Mouse (Mus musculus) limb, embryonic 14.5 days (tissue): ENCODE data around the gene Cabp4. TPM values are rescaled to one million over a fixed set of nuclear protein-coding genes. Genes with fewer than 3 reads are reported as not detected.

Experiments used
- ATAC-seq: fragments of 200-750 bp; cut with Nextera tagmentation; 2 replicates; pipeline ENCODE4 v1.8.0; 2017; ENCODE audit warnings: low read depth, moderate number of reproducible peaks, moderate TSS enrichment; ENCODE audit not compliant: low FRiP score
- DNase-seq: peaks from one replicate; pipeline ENCODE4 v3.0.0-alpha.2; 2015; ENCODE audit warnings: low spot score
- H3K27ac ChIP-seq: fragments of 300-500 bp; sonication (generic); replicated peaks from 2 replicates; pipeline ENCODE4 v1.5.1; 2014; ENCODE audit warnings: low read depth, mild to moderate bottlenecking, low read length, moderate library complexity, mixed read lengths
- H3K27me3 ChIP-seq: fragments of 300-500 bp; sonication (generic); 2 replicates; pipeline ENCODE4 v1.6.1; 2014; ENCODE audit warnings: low read length, mixed read lengths; ENCODE audit not compliant: control insufficient read depth, insufficient read depth
- H3K36me3 ChIP-seq: fragments of 300-500 bp; sonication (generic); 2 replicates; pipeline ENCODE4 v1.6.1; 2014; ENCODE audit warnings: mild to moderate bottlenecking, low read length, moderate library complexity, mixed read lengths; ENCODE audit not compliant: control insufficient read depth, insufficient read depth
- H3K4me1 ChIP-seq: fragments of 300-500 bp; sonication (generic); 2 replicates; pipeline ENCODE4 v1.6.1; 2014; ENCODE audit warnings: antibody characterized with exemption, low read length, mixed read lengths; ENCODE audit not compliant: control insufficient read depth, insufficient read depth
- H3K4me2 ChIP-seq: fragments of 300-500 bp; sonication (generic); replicated peaks from 2 replicates; pipeline ENCODE4 v1.6.1; 2014; ENCODE audit warnings: low read depth, mild to moderate bottlenecking, low read length, moderate library complexity; ENCODE audit not compliant: severe bottlenecking
- H3K4me3 ChIP-seq: fragments of 300-500 bp; sonication (generic); replicated peaks from 2 replicates; pipeline ENCODE4 v1.5.1; 2014; ENCODE audit warnings: low read length
- H3K9ac ChIP-seq: fragments of 300-500 bp; sonication (generic); 2 replicates; pipeline ENCODE4 v1.6.1; 2014; ENCODE audit warnings: mild to moderate bottlenecking, low read depth, low read length, moderate library complexity; ENCODE audit not compliant: severe bottlenecking
- H3K9me3 ChIP-seq: fragments of 300-500 bp; sonication (generic); 2 replicates; pipeline ENCODE4 v1.6.1; 2016; ENCODE audit warnings: low read length; ENCODE audit not compliant: control insufficient read depth
- POLR2A ChIP-seq: fragments of 200-500 bp; IDR thresholded peaks from 2 replicates; pipeline ENCODE4 v1.8.0; 2012; ENCODE audit warnings: inconsistent platforms, mild to moderate bottlenecking, moderate library complexity, borderline replicate concordance; ENCODE audit not compliant: insufficient read depth, insufficient read length; ENCODE audit errors: extremely low read depth
- WGBS: fragments of 180-500 bp; shearing (Covaris S2); extraction: QIAGEN DNeasy Blood & Tissue Kit; methylation state at CpG from one replicate; pipeline ENCODE4 v1.1.7; 2014; 5-methylcytosine and 5-hydroxymethylcytosine counted together
- polyA plus RNA-seq, 2 experiments: library from polyadenylated mRNA; depleted of rRNA in 1 of 2; stranded (reverse) in 1 of 2; unstranded in 1 of 2; fragments of >200 nt; fragmentation: Nextera tagmentation in 1 of 2; extraction: Ambion mirVana in 1 of 2; gene quantifications; 2 replicates each; pipeline versions ENCODE4 v1.2.1 to v1.2.3; 2012 to 2014

Gene Cabp4
- polyA plus RNA-seq, 2 experiments: 0.05 to 0.10 TPM

DNA sequence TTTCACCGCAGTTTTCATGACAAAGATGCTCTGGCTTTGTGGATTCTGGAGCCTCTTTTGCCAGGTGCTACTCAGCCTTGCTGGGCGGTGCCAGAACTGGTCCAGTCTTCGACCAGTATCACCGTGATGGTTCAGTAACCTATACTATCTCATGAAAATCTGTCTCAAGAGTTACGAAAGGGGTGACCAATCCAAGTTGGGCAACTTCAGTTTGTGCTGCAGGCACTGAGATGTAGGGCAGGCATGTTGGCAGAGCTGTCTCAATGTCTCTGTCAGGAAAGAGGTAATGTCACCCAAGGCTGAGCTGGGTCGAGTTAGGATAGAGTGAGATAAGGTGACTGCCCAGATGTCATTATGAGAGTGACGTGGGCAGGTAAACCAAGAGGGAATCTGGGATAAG is 36.6 kb upstream of the Cabp4 start:
- H3K9ac ChIP-seq: no peak overlapping the region
- H3K9me3 ChIP-seq: no peaks in the 10 kb centered on the region
- TF ChIP-seq POLR2A: no peak
- no peak overlapping the region for H3K4me3 ChIP-seq
- 87% methylated on average over 7 of the region's 7 CpGs for WGBS
- H3K36me3 ChIP-seq: no peaks in the 10 kb centered on the region
- H3K4me2 ChIP-seq: no peak overlapping the region
- H3K4me1 ChIP-seq: peaks cover 4% of the 10 kb centered on the region; the same call in 1 of the 2 replicates
- no peak overlapping the region for H3K27ac ChIP-seq
- no peak for ATAC-seq
- DNase-seq: no peak
- no peaks in the 10 kb centered on the region for H3K27me3 ChIP-seq

DNA sequence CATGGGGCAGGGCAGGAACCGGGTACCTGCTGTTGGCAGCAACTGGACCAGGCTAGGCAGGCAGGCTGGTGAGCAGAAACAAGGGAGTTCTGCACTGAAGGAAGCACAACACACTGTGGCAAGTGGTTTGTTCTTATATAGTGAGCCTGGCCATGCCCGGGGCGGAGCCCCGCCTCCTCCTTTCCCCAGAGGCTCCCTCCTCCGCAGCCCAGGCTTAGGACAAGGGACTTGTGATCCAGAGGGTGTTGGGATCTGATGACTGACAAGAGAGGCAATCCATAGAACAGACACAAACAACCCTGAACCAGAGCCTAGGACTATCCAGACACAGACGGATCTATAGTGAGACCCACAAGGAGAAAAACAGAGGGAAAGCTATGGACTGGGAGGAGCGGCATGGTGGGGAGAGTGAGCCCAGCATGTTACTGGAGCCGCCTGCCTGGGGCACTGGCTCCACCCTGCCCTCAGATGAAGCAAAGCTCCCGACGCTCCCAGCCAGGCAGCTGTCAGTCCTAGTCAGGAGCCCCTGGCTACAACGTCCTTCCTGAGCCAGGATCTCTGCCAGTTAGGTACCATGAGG is 31.6 kb upstream of the Cabp4 start, which contains the start of gene Carns1:
Gene Carns1, minus strand, starts transcription at position 112 of the 580 bp plus-strand sequence.
- no peak within 1 kb of the TSS for H3K27ac ChIP-seq
- peak; percentile 61; the same call in 1 of the 2 replicates for ATAC-seq

DNA sequence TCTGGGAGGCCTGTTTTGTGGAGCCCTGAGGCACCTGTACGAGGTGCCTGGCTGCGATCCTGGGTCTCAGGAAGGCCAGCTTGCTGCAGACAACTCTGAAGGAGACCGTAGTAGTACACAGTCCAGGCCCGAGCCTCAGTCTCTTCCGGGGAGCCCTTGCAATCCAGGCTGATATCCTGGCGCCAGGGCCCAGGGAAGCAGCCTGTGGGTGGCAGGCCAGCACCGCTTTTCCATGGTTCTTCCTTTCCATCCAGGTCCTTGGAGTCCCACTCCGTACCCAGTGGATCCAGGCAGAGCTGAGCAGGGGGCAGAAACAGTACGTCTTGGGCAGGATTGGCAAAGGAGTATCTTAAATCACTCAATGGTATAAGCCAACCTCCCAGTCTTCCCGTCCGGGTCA is 29.1 kb upstream of the Cabp4 start:
- WGBS: 58% methylated on average over 11 of the region's 11 CpGs
- no peaks in the 10 kb centered on the region for H3K9me3 ChIP-seq
- H3K9ac ChIP-seq: no peak overlapping the region
- no peak for DNase-seq
- ATAC-seq: no peak
- no peaks in the 10 kb centered on the region for H3K27me3 ChIP-seq
- H3K4me2 ChIP-seq: no peak overlapping the region
- no peak overlapping the region for H3K4me3 ChIP-seq
- peaks cover 16% of the 10 kb centered on the region for H3K4me1 ChIP-seq
- H3K36me3 ChIP-seq: no peaks in the 10 kb centered on the region
- no peak for TF ChIP-seq POLR2A
- H3K27ac ChIP-seq: no peak overlapping the region

More for the DNA sequence above, 31.6 kb upstream of the Cabp4 start, which contains the start of gene Carns1:
- no peak for DNase-seq
- peak within 1 kb of the TSS; percentile 26; the same call in 1 of the 2 replicates for H3K9ac ChIP-seq
- H3K9me3 ChIP-seq: no peaks in the 10 kb centered on the region
- no peak for TF ChIP-seq POLR2A
- no peaks in the 10 kb centered on the region for H3K27me3 ChIP-seq
- peaks cover 8% of the 10 kb centered on the region for H3K4me1 ChIP-seq
- H3K36me3 ChIP-seq: no peaks in the 10 kb centered on the region
- peak within 1 kb of the TSS; percentile 37 for H3K4me2 ChIP-seq
- H3K4me3 ChIP-seq: 0 out of 2 replicates have a peak within 1 kb of the TSS, but pooled peaks have one; percentile 9
- 1% methylated on average over 11 of the region's 11 CpGs for WGBS

DNA sequence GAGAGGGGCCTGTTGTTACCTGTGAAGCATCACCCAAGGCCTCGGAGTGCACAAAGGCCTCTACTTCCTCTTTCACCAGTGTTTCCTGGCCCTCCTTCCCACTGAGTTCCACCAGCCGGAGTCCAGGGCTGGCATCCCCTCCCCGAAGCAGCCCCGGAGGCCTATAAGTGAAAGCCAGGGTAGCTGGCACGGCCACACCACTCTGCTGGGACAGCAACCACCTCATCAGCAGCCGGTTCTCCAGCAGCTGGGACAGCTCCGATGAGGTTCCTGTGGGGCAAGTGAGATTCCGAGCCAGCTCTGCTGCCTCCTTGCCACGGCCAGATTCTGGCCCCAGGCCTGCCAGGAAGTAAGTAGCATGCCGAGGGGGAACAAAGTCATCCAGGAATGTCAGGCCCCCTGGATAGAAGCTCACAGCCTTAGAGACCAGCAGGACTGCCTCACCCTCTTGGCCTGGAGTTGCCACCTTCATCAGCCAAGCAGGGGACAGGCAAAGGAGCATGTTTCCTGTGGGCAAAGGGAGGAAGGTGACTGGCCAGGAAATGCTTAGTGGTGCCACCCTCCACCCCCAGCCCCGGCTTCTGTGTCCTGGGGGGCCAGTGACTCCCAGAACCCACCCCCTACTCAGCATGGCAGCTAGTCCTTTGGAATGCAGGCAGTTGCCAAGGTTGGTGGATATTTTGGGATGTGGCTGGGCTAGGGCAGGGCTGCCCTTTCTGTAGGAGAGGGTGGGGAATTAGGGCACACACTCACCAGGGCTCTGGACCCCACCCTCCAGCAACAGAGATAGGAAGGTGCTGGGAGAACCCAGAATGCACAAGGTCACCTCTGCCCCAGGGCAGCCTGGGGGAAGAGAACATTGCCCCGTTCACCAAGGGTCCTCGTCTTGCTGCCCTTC is 27.8 kb upstream of the Cabp4 start:
- Histone ChIP-seq H3K4me3 (no peak overlapping the region), H3K9ac (0 out of 2 replicates have a peak overlapping the region, but pooled peaks have one; percentile 21), H3K36me3 (no peaks in the 10 kb centered on the region), H3K27me3 (no peaks in the 10 kb centered on the region), H3K9me3 (no peaks in the 10 kb centered on the region), H3K27ac (no peak overlapping the region), H3K4me1 (peaks cover 16% of the 10 kb centered on the region), H3K4me2 (no peak overlapping the region)
- ATAC-seq (no peak), DNase-seq (no peak)
- 64% methylated on average over 11 of the region's 13 CpGs for WGBS
- no peak for TF ChIP-seq POLR2A

DNA sequence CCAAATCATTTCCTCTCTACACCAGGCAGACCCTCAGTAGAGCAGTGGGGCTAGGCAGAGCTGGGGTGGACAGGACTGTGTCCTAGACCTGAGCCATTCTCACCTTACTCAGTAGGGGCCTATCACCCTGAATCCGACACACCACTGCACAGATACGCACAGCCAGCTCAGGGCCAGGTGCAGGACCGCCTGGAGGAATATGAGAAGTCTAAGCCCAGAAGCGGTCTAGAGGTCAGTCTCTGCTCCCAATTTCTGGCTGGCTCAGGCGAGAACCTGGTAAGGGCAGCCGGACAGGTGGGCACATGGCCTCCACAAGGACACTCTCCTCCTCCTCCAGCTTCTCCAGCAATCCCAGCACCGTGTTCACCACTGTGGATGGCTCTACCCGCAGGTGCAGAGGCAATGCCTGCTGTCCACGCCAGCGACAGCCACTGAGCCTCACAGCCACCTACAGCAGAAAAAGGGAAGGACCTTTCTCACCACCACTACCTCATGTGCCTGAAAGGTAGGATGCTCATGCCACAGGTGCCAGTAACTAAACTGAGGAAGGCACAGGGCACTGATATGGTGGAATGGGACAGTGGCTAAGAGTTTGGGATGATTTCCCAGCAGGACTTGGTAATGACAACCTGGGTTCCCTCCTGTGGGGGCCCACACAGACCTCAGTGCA is 27.0 kb upstream of the Cabp4 start:
- H3K36me3 ChIP-seq: no peaks in the 10 kb centered on the region
- TF ChIP-seq POLR2A: no peak
- no peak overlapping the region for H3K4me3 ChIP-seq
- no peaks in the 10 kb centered on the region for H3K9me3 ChIP-seq
- no peak overlapping the region for H3K4me2 ChIP-seq
- WGBS: 84% methylated on average over 10 of the region's 10 CpGs
- peaks cover 16% of the 10 kb centered on the region for H3K4me1 ChIP-seq
- ATAC-seq (no peak), DNase-seq (no peak)
- H3K27me3 ChIP-seq: no peaks in the 10 kb centered on the region
- H3K27ac ChIP-seq: no peak overlapping the region
- no peak overlapping the region for H3K9ac ChIP-seq
